Mouse (Mus musculus) lung, embryonic 14.5 days (tissue): ENCODE data around the gene Srgap2. TPM values are rescaled to one million over a fixed set of nuclear protein-coding genes. Genes with fewer than 3 reads are reported as not detected.

Experiments used
- ATAC-seq: fragments of 200-750 bp; cut with Nextera tagmentation; 2 replicates; pipeline ENCODE4 v1.8.0; 2017; ENCODE audit warnings: mild to moderate bottlenecking, moderate TSS enrichment, moderate library complexity; ENCODE audit not compliant: insufficient read depth
- DNase-seq: peaks from one replicate; pipeline ENCODE4 v3.0.0-alpha.2; 2015
- H3K27ac ChIP-seq: fragments of 300-500 bp; sonication (generic); 2 replicates; pipeline ENCODE4 v1.5.1; 2014; ENCODE audit warnings: low read depth, mild to moderate bottlenecking, moderate library complexity
- H3K27me3 ChIP-seq: fragments of 300-500 bp; sonication (generic); 2 replicates; pipeline ENCODE4 v1.6.1; 2014; ENCODE audit warnings: low read length, control low read depth; ENCODE audit not compliant: insufficient read depth
- H3K36me3 ChIP-seq: fragments of 300-500 bp; sonication (generic); 2 replicates; pipeline ENCODE4 v1.6.1; 2014; ENCODE audit warnings: control low read depth; ENCODE audit not compliant: insufficient read depth
- H3K4me1 ChIP-seq: fragments of 300-500 bp; sonication (generic); 2 replicates; pipeline ENCODE4 v1.6.1; 2014; ENCODE audit warnings: antibody characterized with exemption, control low read depth; ENCODE audit not compliant: insufficient read depth
- H3K4me2 ChIP-seq: fragments of 300-500 bp; sonication (generic); 2 replicates; pipeline ENCODE4 v1.6.1; 2014; ENCODE audit warnings: mild to moderate bottlenecking
- H3K4me3 ChIP-seq: fragments of 300-500 bp; sonication (generic); 2 replicates; pipeline ENCODE4 v1.5.1; 2014; ENCODE audit warnings: low read depth, low read length
- H3K9ac ChIP-seq: fragments of 300-500 bp; sonication (generic); 2 replicates; pipeline ENCODE4 v1.6.1; 2014
- H3K9me3 ChIP-seq: fragments of 300-500 bp; sonication (generic); 2 replicates; pipeline ENCODE4 v1.6.1; 2016; ENCODE audit warnings: low read depth, low read length, control low read depth
- CTCF ChIP-seq: IDR thresholded peaks from 2 replicates; pipeline ENCODE4 v1.5.1; 2016; ENCODE audit warnings: antibody characterized with exemption, low read depth
- WGBS: fragments of 180-500 bp; shearing (Covaris S2); extraction: QIAGEN DNeasy Blood & Tissue Kit; methylation state at CpG from one replicate; pipeline ENCODE4 v1.1.7; 2014; 5-methylcytosine and 5-hydroxymethylcytosine counted together
- polyA plus RNA-seq: library from polyadenylated mRNA; unstranded; fragments of >200 nt; fragmentation: Nextera tagmentation; extraction: Ambion mirVana; gene quantifications from 2 replicates; pipeline ENCODE4 v1.2.1, GENCODE M21; 2014

The Srgap2 gene
- polyA plus RNA-seq, 1 experiment from 2014 or later: 21.2 TPM

DNA sequence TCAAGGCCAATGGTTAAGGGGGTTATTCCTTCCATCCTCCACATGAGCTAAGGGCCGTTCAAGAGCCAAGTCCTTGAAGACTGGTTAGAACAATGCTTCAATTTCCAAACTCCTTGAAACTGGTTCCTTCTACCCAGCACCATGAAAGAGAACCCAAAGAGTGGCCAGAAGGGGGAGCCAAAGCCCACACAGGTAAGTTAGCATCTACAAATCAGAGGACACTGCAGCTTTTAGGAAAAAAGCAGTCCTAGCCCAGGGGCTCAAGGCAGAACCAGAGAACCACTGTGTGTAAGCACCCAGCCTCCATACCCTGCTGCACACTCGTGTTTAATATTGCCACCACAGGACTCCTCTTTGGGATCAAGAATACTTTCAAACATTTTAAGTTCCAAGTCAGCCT is 236.5 kb downstream of the Srgap2 start:
- ATAC-seq: no peak
- no peaks in the 10 kb centered on the region for H3K27me3 ChIP-seq
- no peak overlapping the region for H3K27ac ChIP-seq
- no peak overlapping the region for H3K4me3 ChIP-seq
- WGBS: 37% methylated on average over 2 of the region's 2 CpGs
- no peak overlapping the region for H3K9ac ChIP-seq
- peaks cover 48% of the 10 kb centered on the region for H3K36me3 ChIP-seq
- no peaks in the 10 kb centered on the region for H3K9me3 ChIP-seq
- H3K4me1 ChIP-seq: no peaks in the 10 kb centered on the region
- DNase-seq: peak; percentile 81
- H3K4me2 ChIP-seq: no peak overlapping the region
- peak; percentile 76 for TF ChIP-seq CTCF

GRCm38 (mm10) chr1:131288938-131289337 is 238.2 kb downstream of the Srgap2 start:
- Histone ChIP-seq H3K27me3 (no peaks in the 10 kb centered on the region), H3K4me2 (no peak overlapping the region), H3K36me3 (peaks cover 41% of the 10 kb centered on the region), H3K9me3 (no peaks in the 10 kb centered on the region), H3K27ac (no peak overlapping the region), H3K9ac (no peak overlapping the region), H3K4me1 (no peaks in the 10 kb centered on the region), H3K4me3 (no peak overlapping the region)
- DNase-seq: no peak
- no peak for TF ChIP-seq CTCF
- no peak for ATAC-seq
- 85% methylated on average over 6 of the region's 6 CpGs for WGBS

DNA sequence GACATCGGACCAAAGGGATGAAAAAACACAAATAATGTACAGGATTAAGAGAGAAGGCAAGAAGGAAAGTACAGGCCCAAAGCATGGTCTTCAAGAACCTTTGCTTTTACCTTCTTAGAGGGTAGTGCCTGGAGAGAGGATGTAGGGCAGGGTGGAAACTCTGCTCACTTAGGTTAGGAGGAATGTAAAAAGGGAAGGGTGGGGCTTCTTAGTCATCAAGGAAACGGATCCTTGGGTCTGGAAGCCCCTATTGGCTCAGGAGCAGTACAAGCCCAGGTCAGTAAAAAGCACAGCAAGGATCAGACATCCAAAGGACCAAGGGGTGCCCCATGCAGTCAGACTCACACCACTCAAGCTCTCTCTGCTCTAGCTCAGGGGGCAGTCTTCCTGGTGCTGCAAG is 239.9 kb downstream of the Srgap2 start:
- Histone ChIP-seq H3K36me3 (peaks cover 33% of the 10 kb centered on the region), H3K27ac (no peak overlapping the region), H3K27me3 (no peaks in the 10 kb centered on the region), H3K4me1 (no peaks in the 10 kb centered on the region), H3K4me3 (no peak overlapping the region), H3K9ac (no peak overlapping the region), H3K9me3 (no peaks in the 10 kb centered on the region), H3K4me2 (no peak overlapping the region)
- 56% methylated on average over 2 of the region's 2 CpGs for WGBS
- ATAC-seq: no peak
- DNase-seq: no peak
- no peak for TF ChIP-seq CTCF

DNA sequence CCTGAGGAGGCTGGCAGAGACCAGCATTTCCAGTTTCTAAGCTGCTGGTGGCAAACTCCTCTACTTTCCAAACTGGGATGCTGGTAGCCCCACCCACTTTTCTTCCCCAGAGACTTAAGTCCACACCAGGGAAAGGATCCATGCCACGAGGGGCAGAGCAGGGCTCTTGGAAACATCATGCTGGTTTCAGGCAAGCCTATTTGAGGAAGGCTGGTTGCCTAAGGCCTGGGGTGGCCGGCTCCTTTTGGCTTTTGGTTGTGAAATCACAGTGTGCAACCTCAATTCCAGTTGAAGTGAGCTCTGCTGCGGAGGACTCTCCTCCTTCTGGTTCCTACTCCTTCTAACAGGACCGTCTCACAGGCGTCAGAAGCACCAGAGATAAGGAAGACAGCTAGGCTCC is 240.3 kb downstream of the Srgap2 start:
- ATAC-seq (no peak), DNase-seq (no peak)
- TF ChIP-seq CTCF: no peak
- H3K4me2 ChIP-seq: no peak overlapping the region
- 54% methylated on average over 5 of the region's 5 CpGs for WGBS
- no peaks in the 10 kb centered on the region for H3K4me1 ChIP-seq
- H3K27ac ChIP-seq: no peak overlapping the region
- H3K36me3 ChIP-seq: peaks cover 29% of the 10 kb centered on the region
- no peaks in the 10 kb centered on the region for H3K27me3 ChIP-seq
- no peaks in the 10 kb centered on the region for H3K9me3 ChIP-seq
- no peak overlapping the region for H3K4me3 ChIP-seq
- H3K9ac ChIP-seq: no peak overlapping the region

DNA sequence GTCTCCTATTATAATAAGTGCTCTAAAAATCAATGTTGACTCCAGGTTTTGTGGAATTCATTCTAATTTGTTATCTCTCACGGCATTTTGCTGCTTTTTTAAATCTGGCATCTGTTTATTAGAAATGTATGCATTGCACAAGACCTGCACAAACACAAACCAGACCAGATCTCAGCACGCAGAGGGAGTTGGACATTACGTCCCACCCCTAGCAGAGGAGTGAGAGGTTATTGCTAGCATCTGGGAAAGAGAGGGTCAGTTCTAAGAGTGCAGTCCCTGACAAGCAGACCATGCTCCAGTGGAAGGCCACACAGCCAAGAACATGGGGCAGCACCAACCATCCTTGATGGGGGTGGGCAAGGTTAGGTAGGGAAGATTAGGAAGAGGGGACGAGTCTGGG is 242.5 kb downstream of the Srgap2 start:
- Histone ChIP-seq H3K9me3 (no peaks in the 10 kb centered on the region), H3K4me1 (no peaks in the 10 kb centered on the region), H3K4me2 (no peak overlapping the region), H3K36me3 (peaks cover 16% of the 10 kb centered on the region; the same call in 1 of the 2 replicates), H3K27ac (no peak overlapping the region), H3K4me3 (no peak overlapping the region), H3K27me3 (no peaks in the 10 kb centered on the region), H3K9ac (no peak overlapping the region)
- no peak for DNase-seq
- ATAC-seq: no peak
- WGBS: 69% methylated on average over 4 of the region's 4 CpGs
- TF ChIP-seq CTCF: no peak

GRCm38 (mm10) chr1:131284167-131284566 is 243.0 kb downstream of the Srgap2 start:
- H3K9ac ChIP-seq: no peak overlapping the region
- 76% methylated on average over 1 of the region's 1 CpGs for WGBS
- no peak for TF ChIP-seq CTCF
- H3K4me3 ChIP-seq: no peak overlapping the region
- H3K27me3 ChIP-seq: no peaks in the 10 kb centered on the region
- peaks cover 11% of the 10 kb centered on the region; the same call in 1 of the 2 replicates for H3K36me3 ChIP-seq
- ATAC-seq (no peak), DNase-seq (no peak)
- no peaks in the 10 kb centered on the region for H3K9me3 ChIP-seq
- no peak overlapping the region for H3K4me2 ChIP-seq
- no peak overlapping the region for H3K27ac ChIP-seq
- no peaks in the 10 kb centered on the region; the same call in 1 of the 2 replicates for H3K4me1 ChIP-seq

GRCm38 (mm10) chr1:131281731-131282130 is 245.4 kb downstream of the Srgap2 start:
- DNase-seq: no peak
- H3K4me1 ChIP-seq: no peaks in the 10 kb centered on the region; the same call in none of the 2 replicates
- H3K36me3 ChIP-seq: 0 out of 2 replicates have a peak, but pooled peaks cover 3% of the 10 kb centered on the region
- TF ChIP-seq CTCF: no peak
- H3K4me3 ChIP-seq: no peak overlapping the region
- no peak overlapping the region for H3K9ac ChIP-seq
- no peak overlapping the region for H3K27ac ChIP-seq
- no peak overlapping the region for H3K4me2 ChIP-seq
- H3K27me3 ChIP-seq: no peaks in the 10 kb centered on the region
- H3K9me3 ChIP-seq: no peaks in the 10 kb centered on the region
- WGBS: 43% methylated on average over 4 of the region's 4 CpGs
- ATAC-seq: no peak

- TF ChIP-seq CTCF: no peak
These were observed 246.9 kb downstream of the Srgap2 start for GRCm38 (mm10) chr1:131280280-131280679.

More at GRCm38 (mm10) chr1:131280280-131280679, 246.9 kb downstream of the Srgap2 start:
- H3K4me2 ChIP-seq: no peak overlapping the region
- DNase-seq (no peak), ATAC-seq (no peak)
- H3K27me3 ChIP-seq: no peaks in the 10 kb centered on the region
- no peaks in the 10 kb centered on the region; the same call in none of the 2 replicates for H3K4me1 ChIP-seq
- H3K36me3 ChIP-seq: no peaks in the 10 kb centered on the region
- no peak overlapping the region for H3K9ac ChIP-seq
- no peaks in the 10 kb centered on the region for H3K9me3 ChIP-seq
- H3K4me3 ChIP-seq: no peak overlapping the region
- 27% methylated on average over 3 of the region's 3 CpGs for WGBS
- H3K27ac ChIP-seq: no peak overlapping the region
